Mouse (Mus musculus) cerebellum, postnatal 36 days (tissue): ENCODE data around the gene Zfand2b.

Experiments
- DNase-seq, 2 experiments: peaks; one replicate each; pipeline ENCODE4 v3.0.0; 2021 to 2022; ENCODE audit warnings: mixed read lengths in 2 of 2

The Zfand2b gene

GRCm38 (mm10) chr1:75168093-75168471 is 364 bp upstream of the Zfand2b start:
- no peak for DNase-seq

- DNase-seq, result peak; percentile 55
Observed at GRCm38 (mm10) chr1:75179334-75180104, 11.1 kb downstream of the Zfand2b start.

- DNase-seq, result peak; percentile 81 to 83
Observed at GRCm38 (mm10) chr1:75180105-75180590, 11.7 kb downstream of the Zfand2b start, which contains the start of gene Abcb6. TSS of gene Abcb6 (minus strand) at chr1:75180392.

GRCm38 (mm10) chr1:75180741-75181140 is 12.3 kb downstream of the Zfand2b start:
- no peak for DNase-seq

- DNase-seq, result no peak
Observed at GRCm38 (mm10) chr1:75181377-75181870, 13.0 kb downstream of the Zfand2b start.

GRCm38 (mm10) chr1:75182160-75182559 is 13.7 kb downstream of the Zfand2b start:
- no peak for DNase-seq

- peak; percentile 45 to 49 for DNase-seq
Observed at GRCm38 (mm10) chr1:75185495-75185894, 17.0 kb downstream of the Zfand2b start.

GRCm38 (mm10) chr1:75187126-75187525 is 18.7 kb downstream of the Zfand2b start:
- no peak for DNase-seq

- no peak for DNase-seq
Observed at GRCm38 (mm10) chr1:75187914-75188483, 19.6 kb downstream of the Zfand2b start.

GRCm38 (mm10) chr1:75190577-75190976 is 22.1 kb downstream of the Zfand2b start:
- no peak for DNase-seq

- no peak for DNase-seq
Observed at GRCm38 (mm10) chr1:75191258-75191621, 22.8 kb downstream of the Zfand2b start.

- peak; percentile 91 to 92 for DNase-seq
Observed at GRCm38 (mm10) chr1:75191622-75192402, 23.4 kb downstream of the Zfand2b start, which contains the start of the genes Ankzf1 and Atg9a. TSS of gene Ankzf1 (plus strand) at chr1:75192151. TSS of gene Atg9a (minus strand) at chr1:75192196.

GRCm38 (mm10) chr1:75192452-75192851 is 24.0 kb downstream of the Zfand2b start:
- peak in 1 of 2 experiments; percentile 49 for DNase-seq

GRCm38 (mm10) chr1:75201236-75201635 is 32.8 kb downstream of the Zfand2b start:
- no peak for DNase-seq

GRCm38 (mm10) chr1:75208967-75209678 is 40.7 kb downstream of the Zfand2b start:
- no peak for DNase-seq

- peak; percentile 96 to 98 for DNase-seq
Observed at GRCm38 (mm10) chr1:75210136-75211087, 42.0 kb downstream of the Zfand2b start, which contains the start of the genes Glb1l and Stk16. TSS of gene Glb1l (minus strand) at chr1:75210813. TSS of gene Stk16 (plus strand) at chr1:75210838.

GRCm38 (mm10) chr1:75211141-75211708 is 42.8 kb downstream of the Zfand2b start:
- DNase-seq, result no peak

GRCm38 (mm10) chr1:75212542-75212941 is 44.1 kb downstream of the Zfand2b start:
- no peak for DNase-seq

- no peak for DNase-seq
Observed at GRCm38 (mm10) chr1:75213096-75213495, 44.6 kb downstream of the Zfand2b start.

GRCm38 (mm10) chr1:75214442-75214841 is 46.0 kb downstream of the Zfand2b start:
- no peak for DNase-seq

- DNase-seq, result no peak
Observed at GRCm38 (mm10) chr1:75214886-75215285, 46.4 kb downstream of the Zfand2b start.
